Mouse (Mus musculus): Measurements from ENCODE around the gene Olfr961.

GRCm38 (mm10) chr9:39603333-39603845 is 41.5 kb upstream of the Olfr961 start:
- no peak for TF ChIP-seq POLR2A (IDR thresholded peaks at IDR 0.05; ENCODE audit: borderline replicate concordance, low read depth, low read length)
- no peak for TF ChIP-seq CTCF (IDR thresholded peaks at IDR 0.05; ENCODE audit: low read depth, low read length)

Data from bone marrow macrophage, adult 2 months (primary cell).